Mouse (Mus musculus) G1E (cell line): ENCODE data around the gene Plin5. TPM values are rescaled to one million over a fixed set of nuclear protein-coding genes. Genes with fewer than 3 reads are reported as not detected.
"Not testable (repeated sequence)": the region's sequence is repeated elsewhere in the genome, so short reads cannot be mapped to it uniquely, and the experiment has no call there.

Source experiments
- ATAC-seq: 2 replicates; pipeline ENCODE4 v1.8.0; 2016; ENCODE audit warnings: mild to moderate bottlenecking; ENCODE audit not compliant: insufficient number of reproducible peaks, poor library complexity, low FRiP score, severe bottlenecking; ENCODE audit errors: extremely low read depth
- DNase-seq: peaks from one replicate; pipeline ENCODE4 v3.0.0; 2012; ENCODE audit warnings: low spot score
- H3K27me3 ChIP-seq: 2 replicates; pipeline ENCODE4 v1.6.1; 2012; ENCODE audit warnings: mild to moderate bottlenecking, low read length, inconsistent platforms; ENCODE audit not compliant: insufficient read depth
- H3K36me3 ChIP-seq: replicated peaks from 2 replicates; pipeline ENCODE3; 2012; ENCODE audit warnings: mild to moderate bottlenecking, inconsistent platforms
- H3K4me1 ChIP-seq: 2 replicates; pipeline ENCODE4 v1.6.1; 2012; ENCODE audit warnings: low read depth, low read length, inconsistent platforms, mixed read lengths; ENCODE audit not compliant: insufficient read depth
- H3K4me3 ChIP-seq: 2 replicates; pipeline ENCODE4 v1.5.1; 2012; ENCODE audit warnings: low read depth, mild to moderate bottlenecking, inconsistent platforms, low read length, moderate library complexity, mixed read lengths
- H3K9me3 ChIP-seq: replicated peaks from 2 replicates; pipeline ENCODE4 v1.6.1; 2012; ENCODE audit warnings: inconsistent platforms
- CTCF ChIP-seq: IDR thresholded peaks from 2 replicates; pipeline ENCODE4 v1.5.1; 2012; ENCODE audit warnings: low read depth, low read length, inconsistent platforms, mixed read lengths
- GATA1 ChIP-seq: IDR thresholded peaks from 2 replicates; pipeline ENCODE4 v1.6.1; 2012; ENCODE audit warnings: borderline replicate concordance, low read length, inconsistent platforms, mixed read lengths
- GATA2 ChIP-seq: IDR thresholded peaks from 2 replicates; pipeline ENCODE4 v1.6.1; 2012; ENCODE audit warnings: low read depth, low read length, inconsistent platforms, borderline replicate concordance
- POLR2AphosphoS5 ChIP-seq: IDR thresholded peaks from 2 replicates; pipeline ENCODE4 v1.6.1; 2012; ENCODE audit warnings: low read depth, low read length, inconsistent platforms; ENCODE audit not compliant: insufficient replicate concordance
- TAL1 ChIP-seq: conservative IDR thresholded peaks from 2 replicates; pipeline ENCODE4 v1.6.1; 2012; ENCODE audit warnings: low read depth, low read length, inconsistent platforms, mixed read lengths
- polyA plus RNA-seq: library from polyadenylated mRNA; stranded (reverse); fragments of >175 nt; gene quantifications from 2 replicates; pipeline ENCODE4 v1.2.3, GENCODE M21; 2012
- total RNA-seq, 2 experiments: library from RNA; stranded (forward) in 1 of 2; stranded (reverse) in 1 of 2; fragments of 200-1000 nt in 1 of 2; fragments of >200 nt in 1 of 2; fragmentation: Nextera tagmentation in 1 of 2; gene quantifications; 2 replicates each; pipeline ENCODE4 v1.2.3; 2014 to 2017

Gene Plin5
- total and polyA plus RNA-seq, 3 experiments = not detected

GRCm38 (mm10) chr17:56078880-56079795 is 38.3 kb downstream of the Plin5 start, which contains the start of gene Hdgfl2:
Hdgfl2 (plus strand) TSS chr17:56079634.
- peak; percentile 94 for DNase-seq

GRCm38 (mm10) chr17:56078361-56078760 is 39.0 kb downstream of the Plin5 start:
- not testable (repeated sequence) for H3K27me3 ChIP-seq, DNase-seq

More at GRCm38 (mm10) chr17:56078880-56079795, 38.3 kb downstream of the Plin5 start, which contains the start of gene Hdgfl2:
- Histone ChIP-seq H3K36me3 (peaks cover 33% of the 10 kb centered on the region), H3K4me3 (peak within 1 kb of the TSS; percentile 80), H3K4me1 (peaks cover 55% of the 10 kb centered on the region), H3K27me3 (no peaks in the 10 kb centered on the region), H3K9me3 (no peaks in the 10 kb centered on the region)
- TF ChIP-seq GATA2 = no peak
- TF ChIP-seq CTCF = no peak
- TF ChIP-seq POLR2AphosphoS5 = no peak
- TF ChIP-seq TAL1 = no peak
- TF ChIP-seq GATA1 = no peak
- ATAC-seq = peak; percentile 83

GRCm38 (mm10) chr17:56077523-56077922 is 39.9 kb downstream of the Plin5 start:
- Histone ChIP-seq H3K27me3 (no peaks in the 10 kb centered on the region), H3K4me1 (peaks cover 62% of the 10 kb centered on the region), H3K9me3 (no peaks in the 10 kb centered on the region), H3K4me3 (no peak overlapping the region), H3K36me3 (peaks cover 32% of the 10 kb centered on the region)
- no peak for ATAC-seq
- TF ChIP-seq POLR2AphosphoS5 (no peak), TAL1 (no peak), GATA1 (no peak), GATA2 (no peak), CTCF (no peak)
- no peak for DNase-seq

More at GRCm38 (mm10) chr17:56078361-56078760, 39.0 kb downstream of the Plin5 start:
- not testable (repeated sequence) for H3K9me3 ChIP-seq, ATAC-seq
- Histone ChIP-seq H3K4me1 (peaks cover 57% of the 10 kb centered on the region), H3K4me3 (peak overlapping the region; percentile 80), H3K36me3 (peaks cover 33% of the 10 kb centered on the region)

- H3K4me3 ChIP-seq = peak within 1 kb of the TSS; percentile 75
- 0 out of 2 replicates have a peak, but pooled peaks have one; percentile 5 for ATAC-seq
- peak; percentile 88 for DNase-seq
- H3K4me1 ChIP-seq = peaks cover 39% of the 10 kb centered on the region
- H3K27me3 ChIP-seq = no peaks in the 10 kb centered on the region
- TF ChIP-seq CTCF (no peak), TAL1 (no peak), GATA2 (no peak), GATA1 (no peak), POLR2AphosphoS5 (no peak)
- peaks cover 40% of the 10 kb centered on the region for H3K36me3 ChIP-seq
- H3K9me3 ChIP-seq = no peaks in the 10 kb centered on the region
Measured at GRCm38 (mm10) chr17:56074827-56075208, 42.6 kb downstream of the Plin5 start, which contains the start of gene Ubxn6. Ubxn6 (minus strand) TSS chr17:56075028.

GRCm38 (mm10) chr17:56074097-56074826 is 43.1 kb downstream of the Plin5 start:
- no peak for TF ChIP-seq GATA2
- TF ChIP-seq GATA1 = no peak
- TF ChIP-seq CTCF = no peak
- TF ChIP-seq POLR2AphosphoS5 = no peak
- TF ChIP-seq TAL1 = no peak
- peak; percentile 82 for DNase-seq
- peaks cover 42% of the 10 kb centered on the region for H3K4me1 ChIP-seq

GRCm38 (mm10) chr17:56072243-56072642 is 45.2 kb downstream of the Plin5 start:
- Histone ChIP-seq H3K27me3 (no peaks in the 10 kb centered on the region), H3K4me3 (no peak overlapping the region), H3K36me3 (peaks cover 66% of the 10 kb centered on the region), H3K9me3 (no peaks in the 10 kb centered on the region), H3K4me1 (peaks cover 33% of the 10 kb centered on the region)
- no peak for DNase-seq
- no peak for ATAC-seq
- TF ChIP-seq POLR2AphosphoS5 (peak; percentile 61; the same call in 1 of the 2 replicates), GATA1 (no peak)

More at GRCm38 (mm10) chr17:56074097-56074826, 43.1 kb downstream of the Plin5 start:
- ATAC-seq = peak; percentile 12; the same call in 1 of the 2 replicates
- H3K9me3 ChIP-seq = no peaks in the 10 kb centered on the region
- H3K27me3 ChIP-seq = no peaks in the 10 kb centered on the region
- peaks cover 46% of the 10 kb centered on the region for H3K36me3 ChIP-seq
- peak overlapping the region; percentile 75 for H3K4me3 ChIP-seq
